Mouse (Mus musculus): ENCODE results near the gene Klrg1.

- peak; percentile 91 for TF ChIP-seq CTCF (IDR thresholded peaks at IDR 0.05)
- peak; percentile 65 for TF ChIP-seq POLR2A (IDR thresholded peaks at IDR 0.05; ENCODE audit: insufficient read depth, low read depth, low read length)
These were observed 26.1 kb upstream of the Klrg1 start, which contains the start of gene M6pr for GRCm38 (mm10) chr6:122308505-122309393.
